Mouse (Mus musculus): ENCODE results near the gene Nme1. TPM values are rescaled to one million over a fixed set of nuclear protein-coding genes. Genes with fewer than 3 reads are reported as not detected.

The Nme1 gene
- polyA plus RNA-seq (2015; fragmentation: Nextera tagmentation; extraction: Ambion mirVana) = 68.6 and 104 TPM in 2 replicates

GRCm38 (mm10) chr11:93968005-93968847 lies at the start of gene Nme1, which contains the start of gene Gm20390:
Gene Nme1 (minus strand): TSS chr11:93968521.
Gene Gm20390 (minus strand): TSS chr11:93968293.
- Histone ChIP-seq H3K9ac (ENCODE audit: low read length) (peak within 1 kb of the TSS; percentile 85), H3K27me3 (ENCODE audit: control insufficient read depth, insufficient read depth, low read length) (no peaks in the 10 kb centered on the region), H3K4me2 (ENCODE audit: low read depth, low read length) (peak within 1 kb of the TSS; percentile 88), H3K4me3 (ENCODE audit: low read length) (peak within 1 kb of the TSS; percentile 88), H3K9me3 (replicated peaks; ENCODE audit: control insufficient read depth, low read length) (no peaks in the 10 kb centered on the region), H3K27ac (ENCODE audit: low read length) (peak within 1 kb of the TSS; percentile 79), H3K4me1 (ENCODE audit: control insufficient read depth, insufficient read depth, low read length) (peaks cover 13% of the 10 kb centered on the region), H3K36me3 (ENCODE audit: control insufficient read depth, insufficient read depth) (peaks cover 18% of the 10 kb centered on the region)
- under 1% methylated on average over 40 of the region's 40 CpGs for WGBS
- ATAC-seq (replicated peaks; ENCODE audit: extremely low read depth, insufficient read depth, low FRiP score) = peak; percentile 95

- WGBS = 89% methylated on average over 2 of the region's 2 CpGs
- Histone ChIP-seq H3K9me3 (replicated peaks; ENCODE audit: control insufficient read depth, low read length) (no peaks in the 10 kb centered on the region), H3K27me3 (ENCODE audit: control insufficient read depth, insufficient read depth, low read length) (no peaks in the 10 kb centered on the region), H3K27ac (ENCODE audit: low read length) (no peak overlapping the region), H3K36me3 (ENCODE audit: control insufficient read depth, insufficient read depth) (no peaks in the 10 kb centered on the region; the same call in 1 of the 2 replicates), H3K4me2 (ENCODE audit: low read depth, low read length) (no peak overlapping the region), H3K4me3 (ENCODE audit: low read length) (no peak overlapping the region), H3K4me1 (ENCODE audit: control insufficient read depth, insufficient read depth, low read length) (peaks cover 3% of the 10 kb centered on the region), H3K9ac (ENCODE audit: low read length) (no peak overlapping the region)
- no peak for ATAC-seq (replicated peaks; ENCODE audit: extremely low read depth, insufficient read depth, low FRiP score)
These were observed 35.0 kb upstream of the Nme1 start for GRCm38 (mm10) chr11:94003346-94003745.

GRCm38 (mm10) chr11:93999276-93999675 lies 31.0 kb upstream of the Nme1 start:
- ATAC-seq (replicated peaks; ENCODE audit: extremely low read depth, insufficient read depth, low FRiP score) = no peak
- Histone ChIP-seq H3K4me1 (ENCODE audit: control insufficient read depth, insufficient read depth, low read length) (peaks cover 23% of the 10 kb centered on the region), H3K4me3 (ENCODE audit: low read length) (no peak overlapping the region), H3K27ac (ENCODE audit: low read length) (no peak overlapping the region), H3K9ac (ENCODE audit: low read length) (no peak overlapping the region), H3K4me2 (ENCODE audit: low read depth, low read length) (no peak overlapping the region), H3K9me3 (replicated peaks; ENCODE audit: control insufficient read depth, low read length) (no peaks in the 10 kb centered on the region), H3K36me3 (ENCODE audit: control insufficient read depth, insufficient read depth) (no peaks in the 10 kb centered on the region; the same call in 1 of the 2 replicates), H3K27me3 (ENCODE audit: control insufficient read depth, insufficient read depth, low read length) (no peaks in the 10 kb centered on the region)

GRCm38 (mm10) chr11:93997141-93997775 lies 28.9 kb upstream of the Nme1 start:
- peak overlapping the region; percentile 100 for H3K4me3 ChIP-seq (ENCODE audit: low read length)
- ATAC-seq (replicated peaks; ENCODE audit: extremely low read depth, insufficient read depth, low FRiP score) = no peak
- H3K36me3 ChIP-seq (ENCODE audit: control insufficient read depth, insufficient read depth) = no peaks in the 10 kb centered on the region; the same call in 1 of the 2 replicates
- H3K27me3 ChIP-seq (ENCODE audit: control insufficient read depth, insufficient read depth, low read length) = no peaks in the 10 kb centered on the region
- peaks cover 23% of the 10 kb centered on the region for H3K4me1 ChIP-seq (ENCODE audit: control insufficient read depth, insufficient read depth, low read length)
- peak overlapping the region; percentile 98 for H3K9ac ChIP-seq (ENCODE audit: low read length)
- H3K27ac ChIP-seq (ENCODE audit: low read length) = no peak overlapping the region; the same call in 1 of the 2 replicates
- no peaks in the 10 kb centered on the region for H3K9me3 ChIP-seq (replicated peaks; ENCODE audit: control insufficient read depth, low read length)
- peak overlapping the region; percentile 63 for H3K4me2 ChIP-seq (ENCODE audit: low read depth, low read length)
- 25% methylated on average over 13 of the region's 13 CpGs for WGBS

- Histone ChIP-seq H3K9me3 (replicated peaks; ENCODE audit: control insufficient read depth, low read length) (no peaks in the 10 kb centered on the region), H3K36me3 (ENCODE audit: control insufficient read depth, insufficient read depth) (no peaks in the 10 kb centered on the region), H3K4me2 (ENCODE audit: low read depth, low read length) (peak overlapping the region; percentile 63), H3K27me3 (ENCODE audit: control insufficient read depth, insufficient read depth, low read length) (no peaks in the 10 kb centered on the region), H3K4me1 (ENCODE audit: control insufficient read depth, insufficient read depth, low read length) (peaks cover 23% of the 10 kb centered on the region), H3K4me3 (ENCODE audit: low read length) (peak overlapping the region; percentile 100), H3K27ac (ENCODE audit: low read length) (peak overlapping the region; percentile 98), H3K9ac (ENCODE audit: low read length) (peak overlapping the region; percentile 98)
- under 1% methylated on average over 58 of the region's 58 CpGs for WGBS
- peak; percentile 26; the same call in 1 of the 2 replicates for ATAC-seq (replicated peaks; ENCODE audit: extremely low read depth, insufficient read depth, low FRiP score)
These were observed 28.2 kb upstream of the Nme1 start for GRCm38 (mm10) chr11:93996306-93997140.

- H3K27me3 ChIP-seq (ENCODE audit: control insufficient read depth, insufficient read depth, low read length) = no peaks in the 10 kb centered on the region
- H3K27ac ChIP-seq (ENCODE audit: low read length) = peak within 1 kb of the TSS; percentile 100
- WGBS = under 1% methylated on average over 44 of the region's 70 CpGs
- H3K4me3 ChIP-seq (ENCODE audit: low read length) = peak within 1 kb of the TSS; percentile 100
- H3K4me2 ChIP-seq (ENCODE audit: low read depth, low read length) = peak within 1 kb of the TSS; percentile 75
- no peaks in the 10 kb centered on the region for H3K36me3 ChIP-seq (ENCODE audit: control insufficient read depth, insufficient read depth)
- no peaks in the 10 kb centered on the region for H3K9me3 ChIP-seq (replicated peaks; ENCODE audit: control insufficient read depth, low read length)
- H3K4me1 ChIP-seq (ENCODE audit: control insufficient read depth, insufficient read depth, low read length) = peaks cover 23% of the 10 kb centered on the region
- peak; percentile 93 for ATAC-seq (replicated peaks; ENCODE audit: extremely low read depth, insufficient read depth, low FRiP score)
- peak within 1 kb of the TSS; percentile 98 for H3K9ac ChIP-seq (ENCODE audit: low read length)
These were observed 27.5 kb upstream of the Nme1 start, which contains the start of gene Spag9 for GRCm38 (mm10) chr11:93995720-93996305. Gene Spag9 (plus strand): TSS chr11:93996091.

GRCm38 (mm10) chr11:93995111-93995719 lies 26.9 kb upstream of the Nme1 start:
- Histone ChIP-seq H3K4me2 (ENCODE audit: low read depth, low read length) (peak overlapping the region; percentile 75), H3K27ac (ENCODE audit: low read length) (peak overlapping the region; percentile 100), H3K4me3 (ENCODE audit: low read length) (peak overlapping the region; percentile 100), H3K36me3 (ENCODE audit: control insufficient read depth, insufficient read depth) (no peaks in the 10 kb centered on the region), H3K4me1 (ENCODE audit: control insufficient read depth, insufficient read depth, low read length) (peaks cover 23% of the 10 kb centered on the region), H3K9ac (ENCODE audit: low read length) (peak overlapping the region; percentile 80), H3K9me3 (replicated peaks; ENCODE audit: control insufficient read depth, low read length) (no peaks in the 10 kb centered on the region), H3K27me3 (ENCODE audit: control insufficient read depth, insufficient read depth, low read length) (no peaks in the 10 kb centered on the region)
- under 1% methylated on average over 15 of the region's 15 CpGs for WGBS
- ATAC-seq (replicated peaks; ENCODE audit: extremely low read depth, insufficient read depth, low FRiP score) = peak; percentile 69

GRCm38 (mm10) chr11:93994531-93994930 lies 26.2 kb upstream of the Nme1 start:
- whole genome bisulfite sequencing = 48% methylated on average over 5 of the region's 5 CpGs
- Histone ChIP-seq H3K9ac (ENCODE audit: low read length) (peak overlapping the region; percentile 80), H3K9me3 (replicated peaks; ENCODE audit: control insufficient read depth, low read length) (no peaks in the 10 kb centered on the region), H3K4me2 (ENCODE audit: low read depth, low read length) (peak overlapping the region; percentile 75), H3K4me3 (ENCODE audit: low read length) (peak overlapping the region; percentile 100), H3K36me3 (ENCODE audit: control insufficient read depth, insufficient read depth) (no peaks in the 10 kb centered on the region), H3K4me1 (ENCODE audit: control insufficient read depth, insufficient read depth, low read length) (peaks cover 23% of the 10 kb centered on the region), H3K27me3 (ENCODE audit: control insufficient read depth, insufficient read depth, low read length) (no peaks in the 10 kb centered on the region), H3K27ac (ENCODE audit: low read length) (peak overlapping the region; percentile 100)
- no peak for ATAC-seq (replicated peaks; ENCODE audit: extremely low read depth, insufficient read depth, low FRiP score)
